Mouse (Mus musculus): Measurements from ENCODE around the gene Olfr453.

The Olfr453 gene

DNA sequence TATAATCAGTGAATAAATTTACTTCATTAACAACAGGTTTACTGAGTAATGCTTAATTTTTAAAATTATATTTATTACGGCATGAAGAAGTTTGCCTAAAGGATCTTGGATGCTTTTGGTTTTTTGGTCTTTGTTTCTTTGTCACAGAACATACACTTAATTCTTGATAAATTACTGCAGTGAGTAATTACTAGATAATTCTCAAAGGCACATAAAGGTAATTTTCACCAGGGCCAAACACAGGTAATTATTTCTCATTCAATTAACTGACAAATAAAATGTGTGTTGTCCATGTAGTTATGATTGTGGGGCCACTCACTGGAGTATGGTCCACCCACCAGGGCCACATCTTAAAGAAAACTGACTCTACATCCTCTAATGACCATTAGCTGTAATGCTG is at the start of gene Olfr453:
TSS of gene Olfr453 (plus strand) at position 301 of the 400 bp plus-strand sequence.
- DNase-seq (ENCODE audit: low spot score in 2 of 2), result no peak

DNA sequence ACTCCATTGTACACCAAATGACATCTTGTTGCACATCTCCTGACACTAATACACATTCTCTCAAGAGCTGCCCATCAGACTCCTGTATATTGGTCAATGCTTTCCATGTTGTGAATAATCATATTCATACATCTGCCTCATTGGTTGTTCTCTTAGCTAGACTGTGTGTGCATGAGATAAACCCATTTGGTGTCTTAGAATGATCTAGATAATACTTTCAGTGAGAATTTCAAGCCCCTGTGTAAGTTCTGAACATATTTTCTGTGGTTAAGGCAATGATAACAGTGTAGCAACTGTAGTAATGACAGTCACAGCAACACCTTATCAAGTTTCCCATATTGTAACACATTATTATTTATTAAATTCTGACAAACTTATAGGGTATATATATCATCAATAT is 49.4 kb upstream of the Olfr453 start:
- DNase-seq (ENCODE audit: low spot score in 2 of 2), result no peak

DNA sequence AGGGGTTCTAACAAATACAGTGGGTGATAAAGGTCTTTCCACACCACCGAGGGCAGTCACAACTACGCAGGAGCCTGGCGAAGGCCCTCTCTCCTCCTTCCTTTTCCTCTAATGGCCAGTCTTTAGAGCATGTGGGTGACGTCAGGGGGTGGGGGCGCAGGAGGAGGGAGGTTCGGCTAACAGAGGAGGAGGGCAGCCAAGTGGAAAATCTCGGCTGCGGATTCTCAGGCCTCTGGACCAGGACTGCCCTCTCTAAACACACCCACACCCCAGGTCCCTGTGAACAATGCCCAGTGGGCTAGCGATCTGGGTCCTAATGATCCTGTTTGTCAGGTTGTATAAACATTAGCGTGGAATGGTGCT is 47.0 kb upstream of the Olfr453 start:
- DNase-seq (ENCODE audit: low spot score in 2 of 2), result no peak

DNA sequence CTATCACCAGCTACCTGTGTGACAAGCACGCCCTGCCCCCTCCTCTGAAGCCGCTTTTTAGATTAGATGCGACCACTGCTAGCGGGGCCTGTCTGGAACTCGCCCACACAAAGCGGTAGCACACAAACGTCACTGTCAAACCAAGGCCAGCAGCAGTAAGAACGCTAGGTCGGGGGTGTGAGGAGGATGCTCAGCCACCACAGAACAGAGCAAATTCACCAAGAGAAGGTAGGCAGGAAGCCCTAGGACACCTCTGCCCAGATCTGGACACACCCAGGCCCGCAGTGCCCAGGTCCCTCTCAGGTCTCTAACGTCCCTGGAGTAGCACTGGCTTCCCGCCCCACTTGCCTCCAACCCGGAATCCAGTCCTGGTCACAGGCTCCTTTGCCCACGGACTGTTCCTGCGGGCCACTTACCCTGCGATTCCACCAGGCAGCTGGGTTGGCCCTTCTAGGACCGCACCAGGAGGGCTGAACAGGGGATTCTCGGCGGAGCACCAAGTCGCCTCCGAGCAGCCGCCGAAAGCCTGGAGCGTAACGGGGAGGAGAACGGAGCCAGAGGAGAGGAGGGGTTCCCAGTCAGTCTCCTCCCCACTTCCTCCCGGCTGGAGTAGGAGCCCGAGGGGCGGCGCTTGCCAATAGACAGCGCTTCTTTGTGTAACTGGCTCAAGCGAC is 46.5 kb upstream of the Olfr453 start:
- DNase-seq (ENCODE audit: low spot score in 2 of 2), result no peak

DNA sequence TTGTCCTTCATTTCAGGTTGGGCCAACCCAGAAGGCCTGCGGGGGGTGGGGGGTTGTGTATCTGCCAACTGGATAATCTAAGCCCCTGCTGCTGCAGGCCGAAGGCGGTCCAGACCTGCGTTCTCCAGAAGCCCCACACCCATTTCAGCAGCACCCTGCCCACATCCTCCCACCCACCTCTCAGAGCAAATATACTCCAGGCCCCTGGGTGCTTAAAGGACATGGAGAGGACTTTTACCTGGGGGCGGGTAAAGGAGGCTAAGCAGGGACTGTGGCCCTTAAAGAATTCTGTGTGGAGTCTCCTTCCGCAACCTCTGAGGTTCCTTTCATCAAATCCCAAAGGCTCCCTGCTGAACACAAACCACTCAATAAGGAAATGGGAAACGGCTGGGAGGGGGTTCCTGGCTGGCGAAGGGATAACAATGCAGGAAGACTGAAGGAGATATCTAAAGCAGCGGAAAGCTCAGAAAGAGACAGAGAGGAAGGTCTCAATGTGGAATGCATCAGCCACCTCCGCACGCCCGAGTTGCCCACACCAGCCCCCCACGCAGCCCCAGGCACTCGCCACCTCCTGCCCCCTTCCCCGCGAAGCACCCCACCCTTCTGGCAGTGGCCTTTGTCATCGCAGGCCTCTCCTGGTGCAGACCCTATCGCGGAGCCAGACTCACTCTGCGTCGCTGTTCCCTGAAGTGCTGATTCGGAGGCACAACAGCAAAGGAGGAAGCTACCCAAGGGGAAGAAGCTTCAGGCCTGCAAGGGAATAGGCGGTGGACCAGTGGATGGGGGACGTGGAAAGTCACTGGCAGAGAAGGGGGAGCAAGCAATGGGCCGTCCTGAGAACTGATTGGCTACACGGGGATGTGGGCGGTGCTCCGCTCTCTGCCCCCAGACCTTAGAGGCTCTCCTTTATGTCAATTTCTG is 29.6 kb upstream of the Olfr453 start, which contains the start of gene Tcaf1:
TSS of gene Tcaf1 (minus strand) at position 798 of the 921 bp plus-strand sequence.
- DNase-seq (ENCODE audit: low spot score in 2 of 2), result no peak

DNA sequence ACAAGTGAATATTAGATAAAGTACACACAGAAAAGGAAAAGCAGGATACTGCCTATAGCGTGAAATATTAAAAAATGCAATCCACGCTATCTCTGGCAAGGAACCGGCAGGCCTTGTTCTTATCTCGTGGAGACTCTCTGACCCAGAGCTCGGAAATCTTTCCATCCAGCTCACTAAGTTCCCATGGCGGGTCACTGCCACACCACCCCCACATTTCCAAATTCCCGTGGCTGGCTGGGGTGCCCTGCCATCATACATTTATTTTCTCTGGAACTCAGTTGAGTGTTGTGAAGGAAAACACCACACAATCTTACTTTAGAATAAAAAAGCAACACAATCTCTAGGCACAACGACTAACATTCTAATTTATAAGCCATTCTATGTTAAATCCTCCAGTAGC is 24.5 kb upstream of the Olfr453 start:
- no peak for DNase-seq (ENCODE audit: low spot score in 2 of 2)

DNA sequence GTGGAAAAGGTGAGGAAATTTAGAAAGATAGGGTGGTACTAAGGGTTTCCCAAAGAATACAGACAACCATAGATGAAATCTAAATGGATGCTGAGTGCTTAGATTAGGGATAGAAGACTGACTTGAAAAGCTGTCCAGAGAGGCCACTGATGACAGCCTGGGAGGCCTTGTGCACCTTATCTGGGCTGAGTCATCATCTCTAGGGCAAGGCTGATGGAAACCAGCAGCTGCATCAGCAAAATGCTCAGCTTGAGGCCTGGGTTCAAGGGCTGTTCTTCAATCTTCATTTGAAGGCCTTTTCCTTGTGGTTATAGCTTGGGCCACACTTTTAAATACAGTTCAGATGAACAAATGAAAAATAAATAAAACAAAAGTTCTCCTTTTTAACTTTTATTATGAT is 21.2 kb upstream of the Olfr453 start:
- DNase-seq (ENCODE audit: low spot score in 2 of 2), result no peak

DNA sequence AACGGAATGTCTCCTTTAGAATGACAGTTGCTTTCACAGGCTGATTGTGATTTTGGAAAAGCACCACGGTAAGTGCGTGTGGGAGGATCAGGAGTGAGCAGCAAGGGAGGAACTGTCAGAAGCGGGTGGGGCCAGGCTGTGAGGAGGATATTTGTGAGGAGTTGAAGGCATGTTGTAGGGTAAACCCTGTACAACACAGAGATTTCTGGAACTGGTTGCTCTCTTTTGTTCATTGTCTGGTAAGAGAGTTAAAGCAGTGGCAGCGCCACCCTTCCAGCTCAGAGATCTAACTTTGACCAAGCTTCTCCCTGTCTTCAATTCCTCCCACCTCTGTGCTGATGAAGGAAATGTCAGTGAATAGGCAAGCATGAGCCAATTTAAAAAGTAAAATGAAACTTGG is 3.1 kb downstream of the Olfr453 start:
- DNase-seq (ENCODE audit: low spot score in 2 of 2), result no peak

DNA sequence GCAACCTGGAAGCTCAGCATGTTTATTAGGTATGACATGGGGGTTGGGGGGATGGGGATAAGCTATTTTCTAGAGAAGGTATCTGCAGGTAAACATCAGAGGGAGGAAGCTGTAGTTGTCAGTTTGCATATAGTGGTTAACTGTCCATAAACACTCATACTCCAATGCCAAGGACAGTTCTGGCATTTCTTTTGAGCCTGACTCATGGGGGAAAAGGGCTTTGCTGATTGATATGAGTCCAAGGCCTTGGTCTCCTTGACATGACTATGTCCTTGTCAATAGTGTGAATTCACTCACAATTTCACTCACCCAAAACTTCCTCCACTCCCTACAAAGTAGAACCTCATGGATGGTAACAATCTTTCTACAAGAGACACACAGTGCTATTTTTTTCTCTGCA is 8.7 kb downstream of the Olfr453 start:
- DNase-seq (ENCODE audit: low spot score in 2 of 2), result no peak

DNA sequence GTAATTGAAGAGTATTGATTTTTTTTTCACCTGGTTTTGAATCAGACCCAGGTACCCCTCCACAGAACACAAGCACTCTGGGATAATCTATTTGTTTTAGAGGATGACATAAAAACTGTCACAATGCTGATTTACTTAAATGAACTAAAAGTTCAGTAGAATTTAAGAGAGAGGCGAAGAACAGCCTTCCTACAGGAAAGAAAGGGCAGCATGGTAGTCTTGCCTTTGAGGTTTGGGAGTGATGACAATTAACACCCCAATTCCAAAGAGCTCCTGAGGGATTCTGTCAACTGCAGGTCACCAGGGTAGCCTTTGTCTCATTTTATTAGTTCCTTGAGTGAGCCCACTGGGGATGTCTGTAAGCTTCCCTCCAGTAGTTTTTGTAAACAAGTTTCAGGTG is 16.9 kb downstream of the Olfr453 start, which contains the start of gene Olfr38:
TSS of gene Olfr38 (plus strand) at position 301 of the 400 bp plus-strand sequence.
- no peak for DNase-seq (ENCODE audit: low spot score in 2 of 2)

DNA sequence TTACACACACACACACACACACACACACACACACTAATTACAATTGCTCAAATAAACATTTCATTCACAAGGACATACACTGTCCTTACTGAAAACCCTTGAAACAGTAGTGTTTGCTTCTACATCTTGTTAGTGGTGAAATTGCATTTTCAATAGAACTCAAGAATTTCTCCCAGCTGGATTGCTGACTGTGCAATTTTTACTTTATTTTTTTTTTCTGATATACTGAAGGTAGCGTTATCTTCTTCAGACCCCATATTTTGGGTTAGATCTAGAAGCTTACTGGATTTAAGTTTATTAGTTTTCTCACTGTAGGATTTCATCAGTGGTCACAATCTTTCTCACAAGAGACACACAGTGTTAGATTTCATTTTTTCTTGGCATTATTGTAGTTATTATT is 37.9 kb downstream of the Olfr453 start:
- no peak for DNase-seq (ENCODE audit: low spot score in 2 of 2)

DNA sequence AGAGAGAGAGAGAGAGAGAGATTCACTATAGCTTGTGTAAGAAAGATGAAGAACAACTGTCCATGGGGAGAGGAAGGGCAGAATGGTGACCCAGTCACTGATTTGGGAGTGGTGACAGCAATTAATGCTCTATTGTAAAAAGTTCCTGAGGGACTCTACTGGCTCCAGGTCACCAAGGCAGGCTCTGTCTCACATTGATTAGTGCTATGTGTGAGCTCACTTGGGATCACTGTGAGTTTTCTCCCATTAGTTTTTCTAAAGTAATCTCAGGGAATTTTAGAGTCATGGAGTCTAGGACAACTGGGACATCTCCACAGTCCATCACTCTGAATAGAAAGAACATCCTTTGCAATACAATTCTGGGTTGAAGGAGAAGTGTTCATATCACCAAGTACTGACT is 45.6 kb downstream of the Olfr453 start, which contains the start of gene Olfr452:
TSS of gene Olfr452 (plus strand) at position 301 of the 400 bp plus-strand sequence.
- no peak for DNase-seq (ENCODE audit: low spot score in 2 of 2)

DNA sequence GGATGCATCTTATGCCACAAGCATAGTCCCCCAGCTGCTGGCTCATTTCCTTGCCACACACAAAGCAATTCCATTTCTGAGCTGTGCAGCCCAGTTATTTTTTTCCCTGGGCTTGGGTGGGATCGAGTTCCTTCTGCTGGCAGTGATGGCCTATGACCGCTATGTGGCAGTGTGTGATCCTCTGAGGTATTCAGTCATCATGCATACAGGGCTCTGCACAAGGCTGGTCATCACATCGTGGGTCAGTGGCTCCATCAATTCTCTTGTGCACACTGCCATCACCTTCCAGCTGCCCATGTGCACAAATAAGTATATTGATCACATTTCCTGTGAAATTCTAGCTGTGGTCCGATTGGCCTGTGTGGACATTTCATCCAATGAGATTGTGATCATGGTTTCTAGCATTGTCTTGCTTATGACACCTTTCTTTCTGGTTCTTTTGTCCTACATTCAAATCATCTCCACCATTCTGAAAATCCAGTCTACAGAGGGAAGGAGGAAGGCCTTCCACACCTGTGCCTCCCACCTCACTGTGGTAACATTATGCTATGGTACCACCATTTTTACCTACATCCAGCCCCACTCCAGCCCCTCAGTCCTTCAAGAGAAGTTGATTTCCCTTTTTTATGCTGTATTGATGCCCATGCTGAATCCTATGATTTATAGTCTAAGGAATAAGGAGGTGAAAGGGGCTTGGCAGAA is 51.2 kb downstream of the Olfr453 start:
- DNase-seq (ENCODE audit: low spot score in 2 of 2), result no peak

DNA sequence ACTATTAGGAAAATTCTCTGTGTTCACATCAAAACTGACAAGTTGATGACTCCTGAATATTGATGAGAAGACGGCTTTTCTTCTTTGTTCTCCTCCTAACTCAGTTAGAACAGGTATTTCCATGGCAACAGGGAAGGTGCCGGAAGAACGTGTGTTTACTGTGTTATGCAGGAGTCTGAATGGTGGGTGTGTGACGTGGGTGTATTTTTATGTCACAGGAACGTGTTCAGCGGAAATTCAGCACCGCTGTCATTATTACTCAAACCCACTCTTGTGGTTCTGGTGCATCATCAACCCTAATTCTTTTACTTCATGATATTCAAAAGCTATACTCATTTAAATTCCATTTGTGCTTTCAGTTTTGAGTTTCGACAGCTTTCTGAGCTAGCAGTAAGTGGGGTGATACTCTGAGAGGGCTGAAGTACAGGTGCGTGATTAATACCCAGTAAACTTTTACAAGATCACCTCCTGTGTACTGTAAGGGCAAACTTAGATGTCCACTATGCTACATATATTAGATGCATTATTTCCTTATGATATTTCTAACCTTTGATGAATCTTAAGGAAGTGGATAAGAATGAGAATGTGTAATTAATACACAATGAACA is 51.9 kb downstream of the Olfr453 start:
- no peak for DNase-seq (ENCODE audit: low spot score in 2 of 2)

DNA sequence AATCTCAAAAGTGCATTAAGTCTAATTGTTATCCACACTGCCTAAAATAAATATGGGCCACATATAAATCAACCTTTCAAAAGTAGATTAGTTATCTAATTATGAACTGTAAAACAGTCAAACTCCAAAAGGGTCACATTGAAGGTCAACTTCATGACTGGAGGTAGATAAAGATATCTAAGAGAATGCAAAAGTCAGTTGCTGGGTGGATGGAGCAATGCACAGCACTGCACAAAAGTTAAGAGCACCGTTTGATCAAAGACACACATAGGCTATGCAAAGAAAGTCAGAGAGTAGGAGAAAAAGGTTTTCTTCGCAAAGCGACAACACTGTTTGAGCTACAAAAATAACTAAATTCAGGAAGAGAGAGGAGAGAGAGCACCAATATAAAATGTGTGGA is 55.8 kb downstream of the Olfr453 start:
- DNase-seq (ENCODE audit: low spot score in 2 of 2), result no peak
